Mouse (Mus musculus) bone marrow, adult 2 months (tissue): ENCODE results near the gene Rgs12. TPM values are rescaled to one million over a fixed set of nuclear protein-coding genes. Genes with fewer than 3 reads are reported as not detected.

Experiments used
- H3K27ac ChIP-seq: fragments of 200-500 bp; 2 replicates; pipeline ENCODE4 v1.5.1; 2012; ENCODE audit warnings: low read depth, mild to moderate bottlenecking, control low read depth, inconsistent platforms, low read length; ENCODE audit not compliant: control insufficient read depth, poor library complexity, insufficient read depth
- H3K4me1 ChIP-seq: fragments of 200-500 bp; 2 replicates; pipeline ENCODE4 v1.6.1; 2011; ENCODE audit warnings: low read length; ENCODE audit not compliant: control insufficient read depth, insufficient read depth
- H3K4me3 ChIP-seq: fragments of 200-500 bp; replicated peaks from 2 replicates; pipeline ENCODE3; 2011; ENCODE audit warnings: mild to moderate bottlenecking, low read depth, low read length, control low read depth; ENCODE audit not compliant: control insufficient read depth
- CTCF ChIP-seq: fragments of 200-500 bp; IDR thresholded peaks from 2 replicates; pipeline ENCODE4 v1.5.1; 2011; ENCODE audit warnings: low read length, control low read depth; ENCODE audit not compliant: control insufficient read depth, insufficient read depth
- POLR2A ChIP-seq: fragments of 200-500 bp; IDR thresholded peaks from 2 replicates; pipeline ENCODE4 v1.6.1; 2011; ENCODE audit warnings: low read depth, mild to moderate bottlenecking, control low read depth, low read length, borderline replicate concordance; ENCODE audit not compliant: control insufficient read depth
- WGBS: fragments of 180-500 bp; shearing (Covaris S2); methylation state at CpG from one replicate; pipeline ENCODE4 v1.1.7; 2018; 5-methylcytosine and 5-hydroxymethylcytosine counted together
- polyA plus RNA-seq: library from polyadenylated mRNA; stranded (reverse); fragments of >200 nt; gene quantifications from 2 replicates; pipeline ENCODE4 v1.2.4, GENCODE M21; 2011; ENCODE audit warnings: low replicate concordance; ENCODE audit not compliant: missing spikeins, insufficient read depth, insufficient read length

Rgs12 gene
- polyA plus RNA-seq, result 21.4 and 56.9 TPM in 2 replicates

DNA sequence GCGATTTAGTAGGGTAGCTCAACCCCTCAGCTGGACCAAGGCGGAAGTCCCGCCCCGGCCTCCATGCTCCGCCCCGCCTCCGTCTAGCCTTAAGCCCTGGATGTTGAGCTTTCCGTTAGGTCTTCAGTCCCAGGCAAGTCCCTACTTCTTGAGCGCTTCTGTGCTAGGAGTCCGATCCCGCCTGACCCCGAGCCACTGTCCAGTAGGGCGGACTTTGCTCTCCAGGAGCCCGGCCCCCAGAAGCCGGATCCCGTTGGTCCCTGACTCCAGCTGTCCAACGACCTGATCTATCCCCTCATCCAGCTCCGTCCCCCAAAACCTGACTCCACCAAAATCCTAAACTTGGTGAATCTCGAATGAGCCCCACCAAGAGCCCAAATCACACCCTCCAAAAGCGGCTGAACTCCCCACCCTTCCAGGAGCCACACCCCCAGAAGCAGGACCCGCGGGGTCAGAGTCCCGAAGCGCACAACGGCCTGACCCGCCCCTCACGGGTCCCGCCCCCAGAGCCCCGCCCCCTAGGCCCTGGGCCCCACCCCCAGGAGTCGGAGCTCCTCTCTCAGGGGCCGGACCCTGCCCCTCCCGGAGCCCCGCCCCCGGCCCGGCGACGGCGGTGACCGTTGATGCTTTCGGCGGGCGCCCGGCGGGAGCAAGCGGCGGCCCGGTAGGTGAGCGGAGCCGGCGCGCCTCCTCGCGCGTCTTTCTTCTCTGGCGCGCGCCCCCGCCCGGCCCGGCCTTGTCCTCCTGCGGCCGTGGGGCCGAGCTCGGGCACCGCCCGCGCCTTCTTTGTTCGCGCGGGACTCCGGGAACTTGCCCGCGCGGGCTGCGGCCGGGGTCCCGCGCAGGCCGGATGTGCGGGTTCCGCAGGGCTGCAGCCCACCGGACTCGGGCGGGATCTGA lies at the start of gene Rgs12:
Gene Rgs12 (plus strand): TSS at position 585 of the 900 bp plus-strand sequence.
- H3K27ac ChIP-seq, result peak within 1 kb of the TSS; percentile 65
- peaks cover 1% of the 10 kb centered on the region; the same call in 1 of the 2 replicates for H3K4me1 ChIP-seq
- TF ChIP-seq CTCF, result no peak
- peak; percentile 52; the same call in 1 of the 2 replicates for TF ChIP-seq POLR2A
- peak within 1 kb of the TSS; percentile 86 for H3K4me3 ChIP-seq
- under 1% methylated on average over 84 of the region's 84 CpGs for WGBS

DNA sequence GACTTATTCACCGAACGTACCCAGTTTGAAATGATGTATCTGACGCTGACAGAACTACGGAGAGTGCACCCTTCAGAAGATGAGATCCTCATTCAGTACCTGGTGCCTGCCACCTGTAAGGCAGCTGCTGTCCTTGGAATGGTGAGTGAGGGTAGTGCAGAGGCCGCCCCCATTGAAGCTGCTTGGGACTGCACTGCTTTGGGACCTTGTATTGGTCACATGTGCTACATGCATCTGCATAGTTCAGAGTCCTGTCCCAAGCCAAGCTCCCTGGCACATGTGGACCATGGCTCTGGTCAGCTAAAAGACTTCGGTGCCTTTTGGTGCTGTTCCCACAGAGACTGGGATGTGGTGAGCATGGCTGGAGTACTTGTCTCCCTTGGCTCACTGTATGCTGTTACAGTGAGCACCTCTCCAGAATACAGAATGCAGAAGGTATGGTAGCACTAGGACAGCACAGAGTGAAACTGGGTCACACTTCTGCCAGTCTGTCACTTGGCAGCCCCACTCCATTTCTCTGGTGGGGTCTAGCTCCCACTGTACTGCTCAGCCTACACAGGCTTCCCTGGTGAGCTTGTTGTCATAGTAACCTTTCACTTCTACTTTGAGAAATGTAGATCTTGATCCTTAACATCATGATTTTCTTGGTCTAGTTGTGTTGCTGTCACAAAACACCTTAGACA lies 49.3 kb upstream of the Rgs12 start:
- Histone ChIP-seq H3K4me1 (peaks cover 4% of the 10 kb centered on the region), H3K27ac (no peak overlapping the region), H3K4me3 (no peak overlapping the region)
- 97% methylated on average over 6 of the region's 6 CpGs for WGBS
- TF ChIP-seq CTCF, result no peak
- no peak for TF ChIP-seq POLR2A

DNA sequence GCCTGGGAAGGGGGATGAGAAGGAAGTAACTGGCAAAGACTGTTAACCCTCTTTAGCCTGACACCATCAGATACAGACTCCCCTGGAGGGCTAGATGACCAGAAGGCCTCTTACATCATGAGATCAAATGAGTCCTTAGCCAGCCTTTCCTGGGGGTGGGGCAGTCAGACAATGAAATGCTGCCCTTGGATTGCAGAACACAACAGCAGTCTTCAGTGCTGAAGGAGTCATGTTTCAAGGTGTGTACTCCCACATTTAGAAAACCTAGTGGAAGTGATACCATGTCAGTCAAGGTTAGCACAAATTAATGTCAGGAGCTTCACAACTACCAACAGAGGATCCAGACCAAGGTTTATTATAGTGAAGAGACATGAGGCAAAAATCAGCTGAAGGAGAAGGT lies 46.9 kb upstream of the Rgs12 start:
- no peak overlapping the region for H3K27ac ChIP-seq
- no peaks in the 10 kb centered on the region for H3K4me1 ChIP-seq
- TF ChIP-seq CTCF (no peak), POLR2A (no peak)
- H3K4me3 ChIP-seq, result no peak overlapping the region

DNA sequence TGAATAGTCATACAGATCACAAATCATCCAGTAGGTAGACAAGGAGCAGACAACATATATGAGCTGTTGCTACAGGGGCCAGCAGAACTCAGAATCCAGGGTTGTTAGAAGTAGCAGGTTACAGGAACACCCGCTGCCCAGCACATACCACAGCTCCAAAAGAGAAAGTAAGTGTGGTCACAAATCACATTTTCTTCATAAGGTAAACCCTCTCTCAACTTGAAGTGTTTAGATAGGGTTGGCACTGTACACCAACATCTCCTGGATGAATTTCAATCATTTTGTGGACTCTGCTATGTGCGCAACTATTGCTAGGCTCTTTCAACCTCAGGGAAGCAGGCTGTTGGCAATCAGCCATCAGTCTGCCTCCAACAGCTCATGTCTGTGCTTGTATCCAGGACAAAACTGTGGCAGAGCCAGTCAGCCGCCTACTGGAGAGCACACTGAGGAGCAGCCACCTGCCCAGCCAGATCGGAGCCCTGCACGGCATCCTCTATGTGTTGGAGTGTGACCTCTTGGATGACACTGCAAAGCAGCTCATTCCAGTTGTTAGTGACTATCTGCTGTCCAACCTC lies 46.3 kb upstream of the Rgs12 start:
- Histone ChIP-seq H3K4me1 (no peaks in the 10 kb centered on the region), H3K27ac (no peak overlapping the region), H3K4me3 (no peak overlapping the region)
- TF ChIP-seq CTCF (no peak), POLR2A (no peak)
- WGBS, result 94% methylated on average over 5 of the region's 5 CpGs

DNA sequence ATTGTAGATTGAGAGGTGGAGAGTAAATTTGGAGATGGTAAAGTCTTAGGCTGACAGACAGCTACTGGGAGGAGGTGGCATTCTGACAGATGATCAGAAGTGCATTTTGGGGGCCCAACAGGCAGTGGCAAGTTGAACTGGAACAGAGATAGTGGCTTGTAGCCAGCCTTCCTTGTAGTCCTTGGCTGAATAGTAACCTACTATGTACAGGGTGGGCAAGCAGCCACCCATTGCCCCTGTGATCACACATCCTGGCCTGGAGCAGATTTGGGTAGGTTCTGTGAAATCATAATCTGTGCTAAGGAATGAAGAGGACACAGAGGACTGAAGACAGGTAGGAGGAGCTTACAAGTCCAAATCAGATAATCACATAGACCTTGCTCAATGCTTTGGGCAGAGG lies 44.8 kb upstream of the Rgs12 start:
- no peak overlapping the region for H3K4me3 ChIP-seq
- H3K4me1 ChIP-seq, result no peaks in the 10 kb centered on the region
- H3K27ac ChIP-seq, result no peak overlapping the region
- TF ChIP-seq POLR2A (no peak), CTCF (no peak)

DNA sequence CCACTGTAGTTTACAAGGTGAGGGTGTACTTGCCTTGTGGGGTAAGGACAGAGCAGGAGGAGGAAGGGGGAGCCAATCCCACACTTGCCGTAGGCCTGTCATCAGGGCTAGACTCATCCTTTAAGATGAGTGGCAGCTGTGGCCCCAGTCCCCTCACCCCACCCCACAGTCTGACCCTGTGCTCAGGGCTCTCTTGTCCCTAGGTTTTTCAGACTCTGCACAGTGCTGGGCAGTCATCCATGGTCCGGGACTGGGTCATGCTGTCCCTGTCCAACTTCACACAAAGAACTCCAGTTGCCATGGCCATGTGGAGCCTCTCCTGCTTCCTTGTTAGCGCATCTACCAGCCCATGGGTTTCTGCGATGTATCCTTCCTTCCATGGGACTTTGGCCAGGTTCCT lies 42.0 kb upstream of the Rgs12 start:
- H3K27ac ChIP-seq, result no peak overlapping the region
- peaks cover 3% of the 10 kb centered on the region for H3K4me1 ChIP-seq
- 84% methylated on average over 4 of the region's 4 CpGs for WGBS
- no peak overlapping the region for H3K4me3 ChIP-seq
- TF ChIP-seq POLR2A (no peak), CTCF (no peak)

DNA sequence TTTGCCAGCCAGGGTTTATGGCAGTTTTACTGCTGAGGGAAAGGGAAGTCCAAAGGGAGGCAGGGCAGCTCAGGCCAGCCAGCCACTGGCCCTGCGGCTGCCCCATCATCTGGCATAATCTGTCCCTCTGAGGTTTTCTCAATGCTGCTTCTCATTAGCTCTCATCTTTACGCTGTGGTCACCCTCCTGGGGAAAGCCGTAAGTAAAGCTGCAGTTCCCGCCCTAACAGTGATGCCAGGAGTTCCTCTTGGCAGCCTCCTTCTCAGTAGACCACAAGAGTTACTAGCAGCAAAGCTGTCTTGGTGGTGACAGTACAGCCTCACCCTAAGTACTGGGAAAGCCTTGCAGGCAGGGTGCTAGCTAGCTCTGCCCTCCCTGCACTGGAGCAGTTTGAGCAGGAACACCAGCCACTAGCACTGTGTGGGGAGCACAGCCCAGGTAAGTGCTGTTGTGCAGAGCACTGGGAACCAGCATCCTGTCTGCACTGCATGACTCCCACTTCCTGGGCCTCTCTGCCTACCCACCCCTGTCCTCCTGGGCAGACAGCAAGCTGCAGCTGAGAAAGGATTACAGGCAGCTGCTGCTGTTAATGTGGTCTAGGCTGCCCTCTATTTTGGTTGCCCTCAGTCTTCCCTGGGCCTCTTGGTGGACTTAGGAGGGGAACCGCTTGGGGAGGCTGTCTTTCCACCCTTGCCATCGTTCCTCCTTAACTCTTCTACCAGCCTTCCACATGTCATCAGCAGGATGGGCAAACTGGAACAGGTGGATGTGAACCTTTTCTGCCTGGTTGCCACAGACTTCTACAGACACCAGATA lies 41.1 kb upstream of the Rgs12 start, which contains the start of gene Msantd1:
Gene Msantd1 (plus strand): TSS at position 103 of the 816 bp plus-strand sequence.
- no peak within 1 kb of the TSS; the same call in 1 of the 2 replicates for H3K27ac ChIP-seq
- 29% methylated on average over 6 of the region's 6 CpGs for WGBS
- no peak within 1 kb of the TSS for H3K4me3 ChIP-seq
- peaks cover 3% of the 10 kb centered on the region for H3K4me1 ChIP-seq
- TF ChIP-seq POLR2A (no peak), CTCF (no peak)
